Mouse (Mus musculus) liver, embryonic 14.5 days (tissue): ENCODE measurements around the gene Cdh13.

Experiments
- CTCF ChIP-seq: IDR thresholded peaks from 2 replicates; pipeline ENCODE4 v1.5.1; 2016; ENCODE audit warnings: antibody characterized with exemption, low read depth, control low read depth
- EP300 ChIP-seq: IDR thresholded peaks from 2 replicates; pipeline ENCODE4 v1.6.1; 2016; ENCODE audit warnings: antibody characterized with exemption, low read depth

- no peak for TF ChIP-seq CTCF
- no peak for TF ChIP-seq EP300
These were observed 91.2 kb downstream of the Cdh13 start for GRCm38 (mm10) chr8:118374738-118375137.
